Mouse (Mus musculus) olfactory bulb, adult 2 months (tissue): ENCODE measurements around the gene Auts2.

Experiments
- CTCF ChIP-seq: fragments of 200-500 bp; IDR thresholded peaks from 2 replicates; pipeline ENCODE4 v1.5.1; 2012; ENCODE audit warnings: low read depth, mild to moderate bottlenecking, low read length, moderate library complexity; ENCODE audit not compliant: insufficient read depth
- POLR2A ChIP-seq: fragments of 200-500 bp; IDR thresholded peaks from 2 replicates; pipeline ENCODE4 v1.6.1; 2012; ENCODE audit warnings: mild to moderate bottlenecking, low read depth, low read length, moderate library complexity; ENCODE audit not compliant: insufficient read depth

DNA sequence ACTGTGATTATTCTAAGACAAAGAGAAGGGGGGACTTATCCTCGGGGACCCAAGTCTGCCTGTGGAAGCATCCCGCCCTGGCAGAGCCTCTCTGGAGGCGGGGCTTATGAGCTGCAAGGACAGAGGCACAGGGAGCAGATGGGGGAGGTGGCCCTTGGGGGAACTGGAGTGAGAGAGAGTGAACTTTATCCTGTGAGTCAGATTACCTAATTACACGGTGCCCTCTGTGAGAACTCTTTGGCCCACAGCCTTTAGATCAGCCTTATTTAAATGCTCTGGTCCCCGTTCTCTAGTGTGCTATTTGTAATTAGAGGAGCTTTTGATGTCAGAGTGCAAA is 809.9 kb downstream of the Auts2 start:
- TF ChIP-seq CTCF, result no peak
- TF ChIP-seq POLR2A, result no peak
